Mouse (Mus musculus): ENCODE data around the gene Spata45. TPM values are rescaled to one million over a fixed set of nuclear protein-coding genes. Genes with fewer than 3 reads are reported as not detected.

Gene Spata45
- polyA plus RNA-seq, 1 experiment from 2014 or later = not detected

DNA sequence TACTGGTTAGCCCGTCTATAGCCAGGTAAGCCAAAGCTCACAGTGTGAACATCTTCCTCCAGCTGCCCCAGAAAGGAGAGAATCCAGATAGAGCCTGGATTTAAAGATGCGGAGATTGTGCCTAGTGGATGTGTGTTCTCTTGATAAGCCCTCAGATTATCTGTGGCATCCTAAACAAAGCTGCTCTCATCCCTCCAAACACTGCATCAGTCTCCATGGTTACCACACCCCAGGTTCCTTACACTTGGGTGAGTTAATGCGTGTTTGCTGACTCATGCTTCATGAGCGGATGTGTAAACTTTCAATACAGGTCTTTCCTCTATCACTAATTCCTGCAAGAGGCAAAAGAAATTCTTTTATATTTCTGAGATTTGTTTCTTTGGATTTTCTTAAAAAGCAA lies 790 bp upstream of the Spata45 start:
- no peaks in the 10 kb centered on the region for H3K27me3 ChIP-seq (replicated peaks; ENCODE audit: control insufficient read depth, insufficient read depth, low read length)
- ATAC-seq = no peak
- H3K4me1 ChIP-seq (ENCODE audit: control insufficient read depth, insufficient read depth, low read length) = no peaks in the 10 kb centered on the region
- H3K9ac ChIP-seq (ENCODE audit: low read depth, low read length) = no peak overlapping the region
- WGBS = 38% methylated on average over 4 of the region's 4 CpGs
- no peaks in the 10 kb centered on the region for H3K36me3 ChIP-seq (ENCODE audit: control insufficient read depth, insufficient read depth, low read length)
- no peaks in the 10 kb centered on the region for H3K9me3 ChIP-seq (ENCODE audit: control insufficient read depth, low read length)
- H3K27ac ChIP-seq (ENCODE audit: low read length) = no peak overlapping the region
- no peak overlapping the region for H3K4me3 ChIP-seq (ENCODE audit: low read length)
- H3K4me2 ChIP-seq (ENCODE audit: low read depth, low read length) = no peak overlapping the region

DNA sequence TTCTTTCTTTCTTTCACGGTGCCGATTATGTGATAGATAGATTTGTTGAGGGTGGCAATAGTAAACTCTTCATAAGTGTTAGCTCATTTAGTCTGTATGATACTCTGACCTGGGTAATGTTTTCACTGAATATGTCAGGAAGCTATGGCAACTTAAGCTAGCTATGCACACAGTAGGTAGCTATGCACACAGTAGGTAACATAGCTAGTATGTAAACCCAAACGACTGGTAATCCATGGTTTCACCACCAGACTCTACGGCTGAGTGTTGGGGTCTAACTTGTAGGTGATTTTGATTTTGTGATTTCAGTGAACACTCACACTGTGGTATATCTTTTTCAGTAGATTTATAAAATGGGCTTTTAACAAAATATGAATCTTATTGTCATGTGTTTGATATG lies 1.6 kb downstream of the Spata45 start:
- H3K4me1 ChIP-seq (ENCODE audit: control insufficient read depth, insufficient read depth, low read length) = no peaks in the 10 kb centered on the region
- ATAC-seq = no peak
- H3K27me3 ChIP-seq (replicated peaks; ENCODE audit: control insufficient read depth, insufficient read depth, low read length) = no peaks in the 10 kb centered on the region
- no peak overlapping the region for H3K4me3 ChIP-seq (ENCODE audit: low read length)
- no peak overlapping the region for H3K9ac ChIP-seq (ENCODE audit: low read depth, low read length)
- WGBS = 86% methylated on average over 4 of the region's 4 CpGs
- no peak overlapping the region for H3K27ac ChIP-seq (ENCODE audit: low read length)
- H3K4me2 ChIP-seq (ENCODE audit: low read depth, low read length) = no peak overlapping the region
- H3K36me3 ChIP-seq (ENCODE audit: control insufficient read depth, insufficient read depth, low read length) = no peaks in the 10 kb centered on the region
- H3K9me3 ChIP-seq (ENCODE audit: control insufficient read depth, low read length) = no peaks in the 10 kb centered on the region

GRCm38 (mm10) chr1:191041352-191041751 lies 4.9 kb downstream of the Spata45 start:
- H3K27ac ChIP-seq (ENCODE audit: low read length) = no peak overlapping the region
- no peak overlapping the region for H3K4me3 ChIP-seq (ENCODE audit: low read length)
- no peaks in the 10 kb centered on the region for H3K4me1 ChIP-seq (ENCODE audit: control insufficient read depth, insufficient read depth, low read length)
- H3K9me3 ChIP-seq (ENCODE audit: control insufficient read depth, low read length) = no peaks in the 10 kb centered on the region
- ATAC-seq = no peak
- no peaks in the 10 kb centered on the region for H3K36me3 ChIP-seq (ENCODE audit: control insufficient read depth, insufficient read depth, low read length)
- no peaks in the 10 kb centered on the region for H3K27me3 ChIP-seq (replicated peaks; ENCODE audit: control insufficient read depth, insufficient read depth, low read length)
- no peak overlapping the region for H3K9ac ChIP-seq (ENCODE audit: low read depth, low read length)
- H3K4me2 ChIP-seq (ENCODE audit: low read depth, low read length) = no peak overlapping the region

- Histone ChIP-seq H3K27me3 (replicated peaks; ENCODE audit: control insufficient read depth, insufficient read depth, low read length) (no peaks in the 10 kb centered on the region), H3K9ac (ENCODE audit: low read depth, low read length) (no peak overlapping the region), H3K4me2 (ENCODE audit: low read depth, low read length) (no peak overlapping the region), H3K36me3 (ENCODE audit: control insufficient read depth, insufficient read depth, low read length) (no peaks in the 10 kb centered on the region), H3K4me1 (ENCODE audit: control insufficient read depth, insufficient read depth, low read length) (no peaks in the 10 kb centered on the region), H3K9me3 (ENCODE audit: control insufficient read depth, low read length) (no peaks in the 10 kb centered on the region), H3K4me3 (ENCODE audit: low read length) (no peak overlapping the region), H3K27ac (ENCODE audit: low read length) (no peak overlapping the region)
- WGBS = 82% methylated on average over 5 of the region's 5 CpGs
- no peak for ATAC-seq
Measured at GRCm38 (mm10) chr1:191042106-191042505, 5.7 kb downstream of the Spata45 start.

DNA sequence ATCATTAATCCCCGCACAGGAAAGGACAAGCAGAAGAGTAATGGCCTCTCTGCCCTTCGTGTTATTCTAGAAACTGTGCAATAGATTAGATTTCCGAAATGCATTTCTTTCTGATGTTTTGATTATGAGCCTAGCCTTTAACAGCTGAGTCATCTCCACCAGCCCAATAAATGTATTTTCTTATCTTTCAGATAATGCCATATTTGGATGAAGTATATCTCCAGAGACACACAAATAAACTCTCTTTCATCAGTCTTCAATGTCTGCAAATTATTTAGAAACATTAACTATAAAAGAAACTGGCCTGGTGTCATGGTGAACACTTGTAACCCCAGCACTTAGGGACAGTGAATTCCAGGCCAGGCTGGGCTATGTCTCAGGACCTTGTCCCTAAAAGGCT lies 6.2 kb downstream of the Spata45 start:
- 67% methylated on average over 3 of the region's 3 CpGs for WGBS
- H3K9ac ChIP-seq (ENCODE audit: low read depth, low read length) = no peak overlapping the region
- no peaks in the 10 kb centered on the region for H3K9me3 ChIP-seq (ENCODE audit: control insufficient read depth, low read length)
- H3K27me3 ChIP-seq (replicated peaks; ENCODE audit: control insufficient read depth, insufficient read depth, low read length) = no peaks in the 10 kb centered on the region
- no peak for ATAC-seq
- H3K4me1 ChIP-seq (ENCODE audit: control insufficient read depth, insufficient read depth, low read length) = no peaks in the 10 kb centered on the region
- no peak overlapping the region for H3K4me2 ChIP-seq (ENCODE audit: low read depth, low read length)
- H3K36me3 ChIP-seq (ENCODE audit: control insufficient read depth, insufficient read depth, low read length) = no peaks in the 10 kb centered on the region
- no peak overlapping the region for H3K27ac ChIP-seq (ENCODE audit: low read length)
- H3K4me3 ChIP-seq (ENCODE audit: low read length) = no peak overlapping the region

- 89% methylated on average over 2 of the region's 2 CpGs for WGBS
- no peak overlapping the region for H3K27ac ChIP-seq (ENCODE audit: low read length)
- H3K4me3 ChIP-seq (ENCODE audit: low read length) = no peak overlapping the region
- no peaks in the 10 kb centered on the region for H3K4me1 ChIP-seq (ENCODE audit: control insufficient read depth, insufficient read depth, low read length)
- H3K36me3 ChIP-seq (ENCODE audit: control insufficient read depth, insufficient read depth, low read length) = no peaks in the 10 kb centered on the region
- H3K9me3 ChIP-seq (ENCODE audit: control insufficient read depth, low read length) = no peaks in the 10 kb centered on the region
- H3K9ac ChIP-seq (ENCODE audit: low read depth, low read length) = no peak overlapping the region
- no peak overlapping the region for H3K4me2 ChIP-seq (ENCODE audit: low read depth, low read length)
- ATAC-seq = no peak
- no peaks in the 10 kb centered on the region for H3K27me3 ChIP-seq (replicated peaks; ENCODE audit: control insufficient read depth, insufficient read depth, low read length)
Measured at GRCm38 (mm10) chr1:191045264-191045663, 8.8 kb downstream of the Spata45 start.

DNA sequence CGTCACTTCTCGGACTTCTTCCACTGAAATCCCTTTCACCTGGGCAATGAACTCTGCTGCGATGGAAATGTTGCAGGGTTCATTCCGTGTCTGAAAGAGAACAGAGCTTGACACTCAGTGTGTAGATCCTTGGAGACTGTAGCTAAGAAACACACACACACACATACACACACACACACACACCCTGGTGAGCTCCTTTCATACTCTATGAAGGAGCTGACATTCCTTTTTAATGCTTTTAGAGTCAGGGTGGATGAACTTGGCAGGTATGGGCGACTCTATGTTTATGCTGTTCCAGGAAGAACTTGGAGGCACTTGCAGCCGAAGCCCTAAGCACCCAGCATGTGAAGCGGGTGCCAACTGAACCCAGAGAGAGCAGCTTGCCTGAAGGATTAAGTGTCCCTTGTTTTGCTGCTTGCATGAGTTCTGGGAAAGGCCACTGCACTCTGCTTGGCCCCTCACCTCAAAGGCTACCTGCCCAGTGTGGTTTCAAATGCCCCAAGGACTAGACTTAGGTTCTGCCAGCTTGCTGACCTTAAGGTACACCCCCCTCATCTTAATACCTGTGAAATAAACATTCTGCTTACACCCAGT lies 9.9 kb downstream of the Spata45 start:
- H3K36me3 ChIP-seq (ENCODE audit: control insufficient read depth, insufficient read depth, low read length) = no peaks in the 10 kb centered on the region
- no peak for ATAC-seq
- H3K27ac ChIP-seq (ENCODE audit: low read length) = no peak overlapping the region
- no peaks in the 10 kb centered on the region for H3K9me3 ChIP-seq (ENCODE audit: control insufficient read depth, low read length)
- no peaks in the 10 kb centered on the region for H3K27me3 ChIP-seq (replicated peaks; ENCODE audit: control insufficient read depth, insufficient read depth, low read length)
- no peaks in the 10 kb centered on the region for H3K4me1 ChIP-seq (ENCODE audit: control insufficient read depth, insufficient read depth, low read length)
- WGBS = 73% methylated on average over 7 of the region's 7 CpGs
- H3K9ac ChIP-seq (ENCODE audit: low read depth, low read length) = no peak overlapping the region
- H3K4me2 ChIP-seq (ENCODE audit: low read depth, low read length) = no peak overlapping the region
- no peak overlapping the region for H3K4me3 ChIP-seq (ENCODE audit: low read length)

GRCm38 (mm10) chr1:191053555-191053954 lies 17.1 kb downstream of the Spata45 start:
- H3K9me3 ChIP-seq (ENCODE audit: control insufficient read depth, low read length) = no peaks in the 10 kb centered on the region
- 71% methylated on average over 3 of the region's 3 CpGs for WGBS
- peak; percentile 62; the same call in 1 of the 2 replicates for ATAC-seq
- H3K9ac ChIP-seq (ENCODE audit: low read depth, low read length) = no peak overlapping the region
- no peaks in the 10 kb centered on the region for H3K36me3 ChIP-seq (ENCODE audit: control insufficient read depth, insufficient read depth, low read length)
- no peak overlapping the region for H3K4me2 ChIP-seq (ENCODE audit: low read depth, low read length)
- H3K4me3 ChIP-seq (ENCODE audit: low read length) = no peak overlapping the region
- no peak overlapping the region for H3K27ac ChIP-seq (ENCODE audit: low read length)
- H3K27me3 ChIP-seq (replicated peaks; ENCODE audit: control insufficient read depth, insufficient read depth, low read length) = no peaks in the 10 kb centered on the region
- no peaks in the 10 kb centered on the region for H3K4me1 ChIP-seq (ENCODE audit: control insufficient read depth, insufficient read depth, low read length)

DNA sequence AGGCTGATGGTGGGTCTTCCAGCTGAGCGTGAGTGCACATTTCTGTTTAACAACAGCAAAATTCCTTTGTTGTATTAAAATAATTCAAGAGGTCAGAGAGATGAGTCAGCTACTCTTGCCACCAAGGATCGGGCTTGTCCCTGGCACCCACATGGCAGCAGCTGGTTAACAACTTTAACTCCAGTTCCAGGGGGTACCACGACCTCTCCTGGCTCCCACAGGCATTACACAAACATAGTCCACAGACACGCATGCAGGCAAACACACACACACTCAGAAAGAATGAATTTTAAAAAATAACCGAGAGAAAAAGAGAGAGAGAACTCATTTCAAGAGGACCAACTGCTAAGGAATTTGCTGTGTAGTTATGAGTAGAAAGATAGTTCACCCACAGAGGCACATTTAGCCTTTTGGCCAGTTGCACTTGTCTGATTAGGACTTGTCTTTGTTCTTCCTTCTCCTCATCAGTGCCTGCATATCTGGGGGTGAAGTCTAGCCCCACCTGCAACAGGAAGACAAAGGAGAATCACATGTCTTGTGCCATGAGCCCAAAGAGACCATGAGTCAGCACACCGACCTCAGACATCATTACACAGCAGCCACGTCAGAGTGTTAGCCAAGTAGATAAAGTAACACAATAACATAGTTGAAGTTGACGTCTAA lies 18.6 kb downstream of the Spata45 start:
- H3K9ac ChIP-seq (ENCODE audit: low read depth, low read length) = no peak overlapping the region
- H3K36me3 ChIP-seq (ENCODE audit: control insufficient read depth, insufficient read depth, low read length) = no peaks in the 10 kb centered on the region
- H3K4me3 ChIP-seq (ENCODE audit: low read length) = no peak overlapping the region
- no peaks in the 10 kb centered on the region for H3K9me3 ChIP-seq (ENCODE audit: control insufficient read depth, low read length)
- peak; percentile 59 for ATAC-seq
- no peak overlapping the region for H3K4me2 ChIP-seq (ENCODE audit: low read depth, low read length)
- no peak overlapping the region for H3K27ac ChIP-seq (ENCODE audit: low read length)
- H3K27me3 ChIP-seq (replicated peaks; ENCODE audit: control insufficient read depth, insufficient read depth, low read length) = no peaks in the 10 kb centered on the region
- H3K4me1 ChIP-seq (ENCODE audit: control insufficient read depth, insufficient read depth, low read length) = no peaks in the 10 kb centered on the region
- WGBS = 64% methylated on average over 8 of the region's 8 CpGs

DNA sequence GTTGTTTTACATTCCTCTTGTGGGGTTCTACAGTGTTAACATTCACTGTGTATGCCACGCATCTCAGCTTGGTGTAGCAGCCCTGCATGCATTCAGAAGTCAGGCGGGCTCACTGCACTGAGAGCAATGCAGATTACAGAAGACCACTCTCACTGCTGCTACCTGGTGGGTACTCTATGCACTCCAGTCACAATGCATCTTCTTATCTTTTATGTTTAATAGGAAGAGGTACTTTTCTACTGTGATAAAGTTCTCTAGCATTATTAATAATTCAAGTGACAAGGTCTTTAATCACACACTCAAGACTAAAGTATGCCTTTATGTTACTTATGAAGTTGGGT lies 19.1 kb downstream of the Spata45 start:
- Histone ChIP-seq H3K27ac (ENCODE audit: low read length) (no peak overlapping the region), H3K9ac (ENCODE audit: low read depth, low read length) (no peak overlapping the region), H3K36me3 (ENCODE audit: control insufficient read depth, insufficient read depth, low read length) (no peaks in the 10 kb centered on the region), H3K4me2 (ENCODE audit: low read depth, low read length) (no peak overlapping the region), H3K4me1 (ENCODE audit: control insufficient read depth, insufficient read depth, low read length) (no peaks in the 10 kb centered on the region), H3K27me3 (replicated peaks; ENCODE audit: control insufficient read depth, insufficient read depth, low read length) (no peaks in the 10 kb centered on the region), H3K9me3 (ENCODE audit: control insufficient read depth, low read length) (no peaks in the 10 kb centered on the region), H3K4me3 (ENCODE audit: low read length) (no peak overlapping the region)
- peak; percentile 21; the same call in 1 of the 2 replicates for ATAC-seq
- WGBS = 67% methylated on average over 2 of the region's 2 CpGs

Measured in intestine, embryonic 16.5 days (tissue).